Mouse (Mus musculus): Measurements from ENCODE around the gene Ints3. TPM values are rescaled to one million over a fixed set of nuclear protein-coding genes. Genes with fewer than 3 reads are reported as not detected.

The Ints3 gene
- polyA plus RNA-seq, 1 experiment from 2014 or later: 30.8 TPM

DNA sequence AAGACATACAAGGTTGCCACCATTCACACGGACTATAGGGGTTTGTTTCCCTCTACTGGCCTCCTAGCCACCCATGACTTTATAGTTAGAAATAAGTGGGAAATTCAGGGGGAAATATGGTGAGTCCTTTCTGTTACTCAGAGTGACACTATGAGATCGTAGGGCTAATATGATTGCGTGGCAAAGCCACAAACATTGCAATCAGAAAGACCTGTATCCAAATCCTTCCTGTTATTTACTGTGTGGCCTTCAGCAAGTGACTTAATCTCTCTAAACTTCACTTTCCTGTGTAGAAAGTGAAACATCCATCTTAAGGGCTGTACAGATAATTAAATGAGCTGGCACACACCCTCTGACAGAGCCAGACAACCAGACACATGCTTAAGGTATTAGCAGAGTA lies 24.7 kb downstream of the Ints3 start:
- Histone ChIP-seq H3K27ac (replicated peaks) (no peak overlapping the region), H3K27me3 (no peaks in the 10 kb centered on the region), H3K4me3 (no peak overlapping the region), H3K9me3 (no peaks in the 10 kb centered on the region), H3K4me2 (no peak overlapping the region), H3K36me3 (peaks cover 93% of the 10 kb centered on the region), H3K9ac (no peak overlapping the region), H3K4me1 (replicated peaks) (no peaks in the 10 kb centered on the region)
- no peak for ATAC-seq (ENCODE audit: low read depth)
- 91% methylated on average over 3 of the region's 3 CpGs for WGBS

DNA sequence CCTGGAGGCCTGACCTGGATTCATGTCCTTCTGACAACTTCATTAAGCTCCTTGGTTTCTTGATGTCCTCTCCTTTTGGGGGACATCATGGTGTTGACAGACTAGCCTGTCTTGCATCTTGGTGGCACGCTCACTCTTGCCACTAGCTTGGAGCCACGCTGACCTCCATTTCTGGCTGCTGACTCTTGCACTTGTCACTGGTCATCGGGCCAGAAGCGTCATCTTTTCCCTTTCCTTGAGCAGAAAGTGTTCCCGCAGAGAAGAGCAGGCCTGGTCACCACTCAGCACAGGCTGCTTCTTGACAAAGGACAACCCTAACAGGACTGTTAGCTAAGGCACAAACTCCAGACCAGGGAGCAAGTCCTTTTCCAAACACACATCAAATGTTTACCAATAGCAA lies 27.0 kb downstream of the Ints3 start:
- no peaks in the 10 kb centered on the region for H3K4me1 ChIP-seq (replicated peaks)
- H3K27me3 ChIP-seq: no peaks in the 10 kb centered on the region
- no peaks in the 10 kb centered on the region for H3K9me3 ChIP-seq
- H3K9ac ChIP-seq: no peak overlapping the region
- H3K27ac ChIP-seq (replicated peaks): no peak overlapping the region
- 96% methylated on average over 5 of the region's 5 CpGs for WGBS
- no peak for ATAC-seq (ENCODE audit: low read depth)
- H3K36me3 ChIP-seq: peaks cover 99% of the 10 kb centered on the region
- H3K4me3 ChIP-seq: no peak overlapping the region
- H3K4me2 ChIP-seq: no peak overlapping the region

DNA sequence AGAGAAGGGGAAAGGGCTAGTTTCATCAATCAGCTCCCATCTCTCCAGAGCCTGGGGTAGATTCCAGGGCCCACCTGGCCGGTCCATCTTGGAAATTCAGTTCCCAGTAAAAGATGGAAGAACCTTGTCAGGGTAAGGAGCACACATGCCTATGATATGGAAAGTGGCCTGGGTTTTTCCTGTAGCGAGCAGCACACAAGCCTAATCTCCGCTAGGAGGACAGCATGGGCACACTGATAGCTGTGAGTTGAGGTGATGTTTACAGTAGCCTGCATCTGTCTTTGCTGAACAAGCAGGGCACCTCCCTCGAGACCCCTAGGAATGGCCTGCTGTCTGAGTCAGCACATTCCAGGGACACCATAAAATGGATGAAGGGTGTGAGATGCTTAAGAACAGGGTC lies 28.8 kb downstream of the Ints3 start:
- WGBS: 84% methylated on average over 4 of the region's 4 CpGs
- Histone ChIP-seq H3K9me3 (no peaks in the 10 kb centered on the region), H3K9ac (no peak overlapping the region), H3K36me3 (peaks cover 100% of the 10 kb centered on the region), H3K4me2 (no peak overlapping the region), H3K27ac (replicated peaks) (no peak overlapping the region), H3K4me3 (no peak overlapping the region), H3K4me1 (replicated peaks) (no peaks in the 10 kb centered on the region), H3K27me3 (no peaks in the 10 kb centered on the region)
- no peak for ATAC-seq (ENCODE audit: low read depth)

DNA sequence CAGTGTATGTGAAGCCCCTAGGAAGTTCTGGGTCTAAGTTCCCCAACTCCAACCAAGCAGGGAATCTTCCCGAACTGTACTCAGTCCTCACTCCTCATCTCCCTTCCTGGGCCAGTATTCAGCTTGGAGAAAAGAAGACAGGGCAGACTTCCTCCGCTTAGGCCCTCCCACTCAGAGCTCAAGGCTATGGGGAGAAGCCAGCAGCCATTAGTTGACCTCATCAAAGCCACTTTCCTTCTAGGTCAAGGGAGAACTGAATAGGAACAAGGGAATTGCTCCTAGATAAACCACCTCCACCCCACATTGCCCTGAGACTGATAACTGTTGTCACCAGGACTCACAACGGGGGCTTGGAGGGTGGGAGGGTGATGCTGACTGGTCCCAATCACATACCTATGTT lies 29.3 kb downstream of the Ints3 start:
- ATAC-seq (ENCODE audit: low read depth): no peak
- Histone ChIP-seq H3K27me3 (no peaks in the 10 kb centered on the region), H3K4me1 (replicated peaks) (no peaks in the 10 kb centered on the region), H3K36me3 (peaks cover 100% of the 10 kb centered on the region), H3K9ac (no peak overlapping the region), H3K4me2 (no peak overlapping the region), H3K9me3 (no peaks in the 10 kb centered on the region), H3K27ac (replicated peaks) (no peak overlapping the region), H3K4me3 (no peak overlapping the region)
- WGBS: 91% methylated on average over 3 of the region's 3 CpGs

DNA sequence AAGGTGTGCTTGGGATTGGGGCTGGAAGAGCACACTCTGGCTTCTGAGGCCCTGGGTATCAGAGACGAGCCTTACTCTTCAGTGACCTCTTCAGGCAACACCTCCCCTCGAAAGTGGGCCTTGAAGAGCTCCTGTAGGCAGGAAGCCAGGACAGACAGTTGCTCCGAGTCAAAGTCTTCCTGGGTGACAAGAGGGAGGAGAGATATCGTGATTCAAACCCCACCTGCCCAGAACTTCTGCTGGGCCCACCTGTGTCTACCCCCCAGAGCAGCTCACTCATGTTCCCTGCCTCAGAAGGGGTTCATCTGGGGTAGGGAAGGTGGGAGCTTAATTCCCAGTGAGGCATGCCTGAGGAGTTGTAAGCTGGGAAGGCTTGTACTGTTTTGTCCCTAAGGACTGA lies 32.4 kb downstream of the Ints3 start:
- ATAC-seq (ENCODE audit: low read depth): no peak
- WGBS: 78% methylated on average over 4 of the region's 4 CpGs
- H3K9ac ChIP-seq: no peak overlapping the region
- H3K4me2 ChIP-seq: no peak overlapping the region
- no peaks in the 10 kb centered on the region for H3K27me3 ChIP-seq
- H3K4me1 ChIP-seq (replicated peaks): no peaks in the 10 kb centered on the region
- no peaks in the 10 kb centered on the region for H3K9me3 ChIP-seq
- H3K4me3 ChIP-seq: no peak overlapping the region
- peaks cover 98% of the 10 kb centered on the region for H3K36me3 ChIP-seq
- H3K27ac ChIP-seq (replicated peaks): no peak overlapping the region

DNA sequence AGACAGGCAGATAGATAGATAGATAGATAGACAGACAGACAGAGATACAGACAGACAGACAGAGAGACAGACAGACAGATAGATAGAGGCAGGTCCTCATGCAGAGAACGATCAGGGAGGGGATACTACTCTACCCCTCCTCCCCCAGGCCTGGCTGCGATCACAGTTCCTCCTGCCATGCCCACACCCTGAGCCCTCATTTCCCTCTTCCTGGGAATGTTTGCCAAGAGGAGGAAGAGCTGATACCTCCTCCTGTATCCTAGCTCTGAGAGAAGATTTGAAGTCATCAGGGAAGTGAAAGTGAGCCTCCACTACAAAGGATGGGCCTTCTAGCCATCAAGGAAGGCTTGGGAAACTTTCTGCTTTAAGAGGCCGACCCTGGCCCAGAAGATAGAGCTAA lies 37.8 kb downstream of the Ints3 start:
- Histone ChIP-seq H3K36me3 (peaks cover 98% of the 10 kb centered on the region), H3K27ac (replicated peaks) (no peak overlapping the region), H3K27me3 (no peaks in the 10 kb centered on the region), H3K9ac (no peak overlapping the region), H3K4me3 (no peak overlapping the region), H3K4me2 (no peak overlapping the region), H3K4me1 (replicated peaks) (peaks cover 6% of the 10 kb centered on the region), H3K9me3 (no peaks in the 10 kb centered on the region)
- 95% methylated on average over 3 of the region's 3 CpGs for WGBS
- ATAC-seq (ENCODE audit: low read depth): no peak

DNA sequence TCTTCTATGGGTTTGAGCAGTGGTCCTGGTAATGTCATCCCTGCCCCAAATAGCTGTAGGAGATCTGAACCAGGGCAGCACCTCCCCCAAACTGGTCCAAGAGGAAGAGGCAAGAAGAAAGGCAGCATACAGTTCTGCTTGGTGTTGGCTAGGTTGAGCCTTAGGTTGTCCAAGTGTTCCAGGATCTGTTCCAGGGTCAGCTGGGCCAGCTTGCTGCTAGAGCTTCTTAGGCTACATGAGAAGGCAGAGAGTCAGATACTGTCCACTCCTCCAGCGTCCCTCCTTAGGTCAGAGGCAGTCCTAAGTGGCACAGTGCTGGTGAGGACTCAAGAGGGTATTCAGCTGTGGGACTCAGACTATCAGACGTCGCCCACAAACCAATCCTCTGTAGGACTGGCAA lies 40.8 kb downstream of the Ints3 start:
- Histone ChIP-seq H3K9me3 (no peaks in the 10 kb centered on the region), H3K4me2 (no peak overlapping the region), H3K4me1 (replicated peaks) (peaks cover 35% of the 10 kb centered on the region), H3K4me3 (no peak overlapping the region), H3K9ac (no peak overlapping the region), H3K36me3 (peaks cover 70% of the 10 kb centered on the region), H3K27me3 (no peaks in the 10 kb centered on the region), H3K27ac (replicated peaks) (no peak overlapping the region)
- no peak for ATAC-seq (ENCODE audit: low read depth)
- 97% methylated on average over 3 of the region's 3 CpGs for WGBS

DNA sequence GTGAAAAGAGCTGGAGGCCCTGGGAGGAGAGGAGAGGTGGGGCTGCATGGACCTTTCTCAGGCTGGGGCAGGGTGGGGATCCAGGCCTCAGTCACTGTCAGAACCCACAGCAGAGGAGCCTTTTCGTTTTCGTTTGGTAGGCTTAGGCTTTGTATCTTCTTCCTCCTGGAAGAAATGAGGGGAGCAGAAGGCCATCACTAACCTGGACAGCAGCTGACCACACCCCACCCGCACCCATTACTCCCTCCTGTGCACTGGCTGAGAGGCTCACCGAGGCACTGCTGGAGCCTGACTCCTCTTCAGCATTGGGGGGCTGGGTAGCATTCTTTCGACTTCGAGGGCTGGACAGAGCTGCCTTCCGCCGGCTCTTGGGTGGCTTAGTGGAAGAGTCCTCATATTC lies 41.5 kb downstream of the Ints3 start:
- H3K36me3 ChIP-seq: peaks cover 65% of the 10 kb centered on the region
- ATAC-seq (ENCODE audit: low read depth): no peak
- no peak overlapping the region for H3K27ac ChIP-seq (replicated peaks)
- H3K4me1 ChIP-seq (replicated peaks): peaks cover 42% of the 10 kb centered on the region
- H3K27me3 ChIP-seq: no peaks in the 10 kb centered on the region
- no peak overlapping the region for H3K4me2 ChIP-seq
- H3K9me3 ChIP-seq: no peaks in the 10 kb centered on the region
- H3K4me3 ChIP-seq: no peak overlapping the region
- no peak overlapping the region for H3K9ac ChIP-seq
- WGBS: 95% methylated on average over 8 of the region's 8 CpGs

DNA sequence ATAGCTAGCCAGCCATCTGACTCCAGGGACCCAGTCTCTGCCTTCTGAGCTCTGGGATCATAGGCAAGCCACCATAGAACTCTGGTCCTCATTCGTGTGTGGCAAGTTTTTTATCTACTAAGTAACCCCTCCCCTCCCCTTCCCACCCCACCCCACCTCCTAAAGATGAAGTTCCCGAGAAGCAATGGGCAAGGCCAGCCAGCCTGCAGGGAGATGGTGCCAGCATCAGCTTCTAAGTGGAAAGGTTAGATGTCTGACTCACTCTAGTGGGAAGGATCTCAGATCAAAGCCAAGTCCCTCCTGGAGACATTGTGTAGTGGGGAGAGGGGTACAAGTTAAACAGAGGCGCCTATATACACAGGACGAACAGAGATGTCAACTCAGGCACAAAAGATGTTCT lies 42.4 kb downstream of the Ints3 start:
- no peaks in the 10 kb centered on the region for H3K27me3 ChIP-seq
- no peak for ATAC-seq (ENCODE audit: low read depth)
- H3K4me1 ChIP-seq (replicated peaks): peaks cover 45% of the 10 kb centered on the region
- H3K27ac ChIP-seq (replicated peaks): peak overlapping the region; percentile 97
- H3K9me3 ChIP-seq: no peaks in the 10 kb centered on the region
- peak overlapping the region; percentile 96; the same call in 1 of the 2 replicates for H3K4me2 ChIP-seq
- H3K9ac ChIP-seq: peak overlapping the region; percentile 95; the same call in 1 of the 2 replicates
- no peak overlapping the region for H3K4me3 ChIP-seq
- H3K36me3 ChIP-seq: peaks cover 65% of the 10 kb centered on the region
- 84% methylated on average over 4 of the region's 4 CpGs for WGBS

DNA sequence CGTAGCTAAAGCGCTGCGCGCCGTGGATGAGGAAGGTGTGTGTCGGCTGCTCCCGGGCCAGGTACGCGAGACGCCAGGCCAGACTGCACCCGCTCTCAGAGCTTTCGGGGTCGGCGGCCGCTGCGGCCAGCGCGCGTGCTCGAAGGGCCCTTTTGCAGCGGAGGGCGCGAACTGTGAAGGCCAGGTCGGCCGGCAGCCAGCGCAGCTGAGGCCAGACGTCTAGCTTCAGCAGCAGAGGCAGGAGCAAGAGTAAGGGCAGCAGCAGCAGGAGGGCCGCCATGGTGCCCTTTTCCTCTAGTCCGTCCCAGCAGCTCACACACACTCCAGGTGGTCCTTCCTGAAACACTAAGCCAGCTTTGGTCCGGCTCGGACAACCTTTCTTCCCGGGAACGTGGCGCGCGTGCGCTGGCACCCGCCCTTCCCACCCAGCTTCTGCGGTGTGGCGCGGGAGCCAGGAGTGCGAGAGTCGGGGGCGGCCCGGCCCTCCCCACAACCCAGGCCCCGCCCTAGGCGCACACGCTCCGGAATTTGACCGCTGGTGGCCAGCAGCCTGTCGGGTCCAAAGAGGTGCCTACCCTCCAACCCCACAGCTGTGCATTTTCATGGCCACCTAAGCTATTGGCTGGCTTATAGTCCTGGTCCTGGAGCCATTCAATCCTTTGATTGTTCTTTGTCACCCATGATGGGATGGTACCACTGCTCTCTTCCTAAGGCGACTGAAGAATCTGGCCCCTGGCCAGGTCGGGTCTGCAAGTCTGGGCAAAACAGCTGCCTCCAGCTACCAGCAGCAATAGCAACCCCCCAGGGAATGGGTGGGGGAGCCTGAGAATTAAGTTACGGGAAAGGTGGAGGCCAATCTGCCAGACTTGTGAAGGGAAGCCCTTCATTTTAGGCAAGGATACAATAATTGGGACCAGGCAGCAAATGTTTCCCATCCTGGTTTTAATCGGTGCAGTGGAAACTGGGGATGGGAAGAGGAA lies 43.6 kb downstream of the Ints3 start, which contains the start of gene Slc27a3:
TSS of gene Slc27a3 (minus strand) at position 428 of the 980 bp plus-strand sequence.
- H3K4me2 ChIP-seq: peak within 1 kb of the TSS; percentile 96
- peak within 1 kb of the TSS; percentile 73 for H3K4me3 ChIP-seq
- ATAC-seq (ENCODE audit: low read depth): peak; percentile 75
- H3K36me3 ChIP-seq: peaks cover 64% of the 10 kb centered on the region
- peaks cover 45% of the 10 kb centered on the region for H3K4me1 ChIP-seq (replicated peaks)
- peak within 1 kb of the TSS; percentile 97 for H3K27ac ChIP-seq (replicated peaks)
- peak within 1 kb of the TSS; percentile 95 for H3K9ac ChIP-seq
- no peaks in the 10 kb centered on the region for H3K9me3 ChIP-seq
- no peaks in the 10 kb centered on the region for H3K27me3 ChIP-seq
- WGBS: 1% methylated on average over 53 of the region's 55 CpGs

DNA sequence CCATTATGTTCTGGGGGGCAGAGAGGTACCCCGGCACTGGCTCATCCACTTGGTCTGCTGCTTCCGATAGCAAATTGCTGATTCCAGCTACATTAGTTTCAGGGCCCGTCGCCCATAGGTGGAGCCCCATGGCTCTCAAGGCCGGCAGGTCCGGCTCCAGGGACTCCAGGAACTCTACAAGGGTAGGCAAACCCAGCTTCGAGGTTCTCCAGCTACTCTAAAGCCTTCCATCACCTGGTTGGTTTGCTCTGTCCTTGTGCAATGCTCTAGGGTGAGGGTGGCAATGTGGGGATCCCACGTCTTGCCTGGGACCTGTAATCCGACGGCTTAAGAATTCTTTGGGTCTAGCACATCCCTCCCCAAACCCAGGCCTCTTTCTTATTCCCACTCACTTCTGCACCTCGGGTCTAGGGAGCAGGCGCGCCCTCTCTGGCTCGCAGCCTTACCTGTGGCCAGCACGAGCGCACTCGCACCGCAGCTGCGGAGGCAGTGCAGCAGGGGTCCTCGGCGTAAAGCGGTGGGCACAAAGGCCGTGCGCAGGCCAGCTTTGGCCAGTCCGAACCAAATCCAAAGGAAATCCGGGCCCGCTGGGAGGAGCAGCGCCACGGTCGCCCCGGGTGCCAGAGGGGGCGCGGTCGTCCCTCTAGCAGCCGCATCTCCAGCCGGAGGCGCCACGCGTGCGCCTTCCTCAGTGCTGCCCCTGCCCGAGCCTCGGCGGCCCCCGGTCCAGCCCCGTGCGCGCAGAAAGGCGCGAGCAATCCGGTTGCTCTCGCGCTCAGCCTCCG lies 44.5 kb downstream of the Ints3 start:
- H3K9ac ChIP-seq: peak overlapping the region; percentile 95
- H3K4me1 ChIP-seq (replicated peaks): peaks cover 45% of the 10 kb centered on the region
- no peaks in the 10 kb centered on the region for H3K27me3 ChIP-seq
- H3K4me3 ChIP-seq: peak overlapping the region; percentile 73
- H3K36me3 ChIP-seq: peaks cover 56% of the 10 kb centered on the region
- H3K9me3 ChIP-seq: no peaks in the 10 kb centered on the region
- H3K4me2 ChIP-seq: peak overlapping the region; percentile 96
- 4% methylated on average over 53 of the region's 53 CpGs for WGBS
- ATAC-seq (ENCODE audit: low read depth): peak; percentile 78
- peak overlapping the region; percentile 97 for H3K27ac ChIP-seq (replicated peaks)

DNA sequence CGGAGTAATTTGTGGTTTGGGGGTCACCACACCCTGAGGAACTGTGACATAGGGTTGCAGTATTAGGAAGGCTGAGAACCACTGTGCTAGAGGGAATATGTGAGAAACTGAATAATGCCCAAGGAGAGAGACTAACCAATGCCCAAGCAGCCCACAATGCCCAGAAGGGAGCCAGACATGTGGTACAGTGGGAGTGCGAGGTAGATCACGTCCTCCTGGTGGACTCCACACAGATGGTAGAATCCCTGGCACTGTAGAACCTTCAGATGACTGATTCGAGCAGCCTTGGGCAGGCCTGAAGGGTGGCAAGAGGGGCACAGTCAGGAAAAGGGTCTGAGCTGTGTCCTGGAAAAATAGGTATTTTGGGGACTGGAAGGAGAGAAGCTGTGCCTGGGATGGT lies 45.2 kb downstream of the Ints3 start:
- no peak for ATAC-seq (ENCODE audit: low read depth)
- peak overlapping the region; percentile 96 for H3K4me2 ChIP-seq
- H3K4me3 ChIP-seq: peak overlapping the region; percentile 73
- H3K9ac ChIP-seq: peak overlapping the region; percentile 95
- peaks cover 49% of the 10 kb centered on the region for H3K36me3 ChIP-seq
- H3K4me1 ChIP-seq (replicated peaks): peaks cover 45% of the 10 kb centered on the region
- no peak overlapping the region for H3K27ac ChIP-seq (replicated peaks)
- WGBS: 73% methylated on average over 4 of the region's 4 CpGs
- H3K9me3 ChIP-seq: no peaks in the 10 kb centered on the region
- H3K27me3 ChIP-seq: no peaks in the 10 kb centered on the region
